Mouse (Mus musculus): Measurements from ENCODE around the gene Kank4.
"Not testable (repeated sequence)": the region's sequence is repeated elsewhere in the genome, so short reads cannot be mapped to it uniquely, and the experiment has no call there.

Kank4 gene

GRCm38 (mm10) chr4:98776721-98777427, 40.5 kb downstream of the Kank4 start:
- DNase-seq (ENCODE audit: low spot score) = no peak

- no peak for DNase-seq (ENCODE audit: low spot score)
Measured at GRCm38 (mm10) chr4:98773785-98774184, 43.6 kb downstream of the Kank4 start.

GRCm38 (mm10) chr4:98767134-98768133, 49.9 kb downstream of the Kank4 start:
- no peak for DNase-seq (ENCODE audit: low spot score)

GRCm38 (mm10) chr4:98758872-98759518, 58.3 kb downstream of the Kank4 start:
- no peak for DNase-seq (ENCODE audit: low spot score)

- DNase-seq (ENCODE audit: low spot score) = no peak
Measured at GRCm38 (mm10) chr4:98758012-98758821, 59.1 kb downstream of the Kank4 start.

- no peak for DNase-seq (ENCODE audit: low spot score)
Measured at GRCm38 (mm10) chr4:98756141-98756540, 61.2 kb downstream of the Kank4 start.

- no peak for DNase-seq (ENCODE audit: low spot score)
Measured at GRCm38 (mm10) chr4:98754456-98754855, 62.9 kb downstream of the Kank4 start.

GRCm38 (mm10) chr4:98743906-98744210, 73.5 kb downstream of the Kank4 start:
- no peak for DNase-seq (ENCODE audit: low spot score)

- no peak for DNase-seq (ENCODE audit: low spot score)
Measured at GRCm38 (mm10) chr4:98743209-98743905, 74.0 kb downstream of the Kank4 start.

- no peak for DNase-seq (ENCODE audit: low spot score)
Measured at GRCm38 (mm10) chr4:98739753-98740152, 77.6 kb downstream of the Kank4 start.

GRCm38 (mm10) chr4:98733660-98734059, 83.7 kb downstream of the Kank4 start:
- DNase-seq (ENCODE audit: low spot score) = no peak

- DNase-seq (ENCODE audit: low spot score) = no peak
Measured at GRCm38 (mm10) chr4:98728716-98729115, 88.6 kb downstream of the Kank4 start.

GRCm38 (mm10) chr4:98727959-98728347, 89.4 kb downstream of the Kank4 start:
- no peak for DNase-seq (ENCODE audit: low spot score)

- DNase-seq (ENCODE audit: low spot score) = no peak
Measured at GRCm38 (mm10) chr4:98727295-98727958, 89.9 kb downstream of the Kank4 start.

- no peak for DNase-seq (ENCODE audit: low spot score)
Measured at GRCm38 (mm10) chr4:98726590-98727237, 90.6 kb downstream of the Kank4 start, which contains the start of gene L1td1. Gene L1td1 (plus strand): TSS chr4:98726734.

GRCm38 (mm10) chr4:98725439-98725838, 91.9 kb downstream of the Kank4 start:
- DNase-seq (ENCODE audit: low spot score) = no peak

GRCm38 (mm10) chr4:98724682-98725081, 92.7 kb downstream of the Kank4 start:
- DNase-seq (ENCODE audit: low spot score) = not testable (repeated sequence)

GRCm38 (mm10) chr4:98722454-98722853, 94.9 kb downstream of the Kank4 start:
- DNase-seq (ENCODE audit: low spot score) = peak; percentile 32

- DNase-seq (ENCODE audit: low spot score) = no peak
Measured at GRCm38 (mm10) chr4:98718547-98718917, 98.8 kb downstream of the Kank4 start.
